Comparison of ENCODE assay signal across 8 mouse cellular contexts in the genomic region with DNA sequence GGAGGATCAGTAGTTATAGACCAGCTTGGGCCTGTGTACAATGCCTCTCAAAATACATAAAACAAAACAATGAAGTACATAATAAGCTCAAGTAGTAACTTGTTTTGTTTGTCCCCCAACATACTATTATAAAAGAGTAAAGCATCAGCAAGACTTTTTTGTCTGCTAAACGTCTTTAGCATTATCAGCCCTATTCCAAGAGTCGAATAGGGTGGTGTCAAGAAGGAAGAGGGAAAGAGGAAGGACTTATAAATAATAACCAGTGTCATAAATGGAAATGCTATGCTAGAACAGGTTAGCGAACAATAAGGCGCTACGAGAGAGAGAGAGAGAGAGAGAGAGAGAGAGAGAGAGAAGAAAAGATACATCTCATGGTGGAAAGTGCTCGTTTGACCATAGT. TPM values are rescaled to one million over a fixed set of nuclear protein-coding genes. Genes with fewer than 3 reads are reported as not detected.
DNase-seq lines count a peak whose midpoint lies in the region; ATAC-seq and TF ChIP-seq lines count a peak whose summit lies in the region.

No protein-coding gene starts in this region.

- no peak for DNase-seq in heart, postnatal 36 days
- no peak for DNase-seq in ES-E14 (ENCODE audit: low read depth, low spot score)
- DNase-seq in forebrain, postnatal 0 days: no peak
- no peak for DNase-seq in ovary, adult 18-20 months (ENCODE audit: low spot score)
- DNase-seq in right cerebral cortex, postnatal 14 days: no peak
- DNase-seq in gastrocnemius, postnatal 10 days: no peak

- ATAC-seq in heart, embryonic 14.5 days (ENCODE audit: insufficient number of reproducible peaks, insufficient read depth, low FRiP score, low read depth): no peak
- no peak for ATAC-seq in forebrain, postnatal 0 days

- no peaks in the 10 kb centered on the region for H3K27me3 ChIP-seq in heart, embryonic 14.5 days (ENCODE audit: control insufficient read depth, insufficient read depth, low read length)
- no peaks in the 10 kb centered on the region for H3K27me3 ChIP-seq in forebrain, postnatal 0 days (ENCODE audit: insufficient read depth, low read length)

- no peaks in the 10 kb centered on the region for H3K9me3 ChIP-seq in heart, embryonic 14.5 days (ENCODE audit: control insufficient read depth, low read length)
- H3K9me3 ChIP-seq in ES-E14 (ENCODE audit: control insufficient read depth, insufficient read depth, low read depth, low read length): no peaks in the 10 kb centered on the region
- H3K9me3 ChIP-seq in forebrain, postnatal 0 days (ENCODE audit: low read length): no peaks in the 10 kb centered on the region

- peaks cover 8 to 34% of the 10 kb centered on the region in 2 experiments for H3K4me1 ChIP-seq in heart, embryonic 14.5 days (ENCODE audit: control insufficient read depth in 2 of 2, insufficient read depth in 2 of 2, low read length in 2 of 2)
- peaks cover 3 to 5% of the 10 kb centered on the region in 2 experiments; a peak in 1 of 4 replicates for H3K4me1 ChIP-seq in ES-E14 (ENCODE audit: control insufficient read depth in 2 of 2, insufficient read depth in 2 of 2, low read length in 2 of 2, poor library complexity in 1 of 2)
- peaks cover 16% of the 10 kb centered on the region for H3K4me1 ChIP-seq in forebrain, postnatal 0 days (ENCODE audit: insufficient read depth)

- 3% methylated on average over 6 of the region's 6 CpGs for WGBS in heart, embryonic 14.5 days
- 4% methylated on average over 6 of the region's 6 CpGs for WGBS in forebrain, postnatal 0 days
- 3% methylated on average over 5 of the region's 6 CpGs for WGBS in macrophage (ENCODE audit: missing documents)

- H3K4me3 ChIP-seq in heart, embryonic 14.5 days (ENCODE audit: control insufficient read depth in 1 of 2, insufficient read depth in 1 of 2, low read depth in 1 of 2, low read length in 2 of 2): peak overlapping the region; percentile 86 to 88
- H3K4me3 ChIP-seq in ES-E14 (ENCODE audit: insufficient read depth in 1 of 2, low read depth in 1 of 2, low read length in 2 of 2, poor library complexity in 1 of 2, severe bottlenecking in 1 of 2) (peak overlapping the region; percentile 95 to 97), macrophage (ENCODE audit: inconsistent target) (peak overlapping the region; percentile 81)
- H3K4me3 ChIP-seq in forebrain, postnatal 0 days (ENCODE audit: low read depth, low read length): peak overlapping the region; percentile 93

- peaks cover 35% of the 10 kb centered on the region for H3K36me3 ChIP-seq in heart, embryonic 14.5 days (ENCODE audit: control insufficient read depth, insufficient read depth, low read length)
- peaks cover 28% of the 10 kb centered on the region for H3K36me3 ChIP-seq in ES-E14 (ENCODE audit: control insufficient read depth, insufficient read depth, low read length, poor library complexity, severe bottlenecking)
- H3K36me3 ChIP-seq in forebrain, postnatal 0 days (ENCODE audit: insufficient read depth): peaks cover 25% of the 10 kb centered on the region
- H3K36me3 ChIP-seq in macrophage (ENCODE audit: inconsistent target): peaks cover 29% of the 10 kb centered on the region

- in situ Hi-C loops in ES-E14 (cut with MboI; ENCODE audit: low sequenced_read_pairs in 2 of 2, unreplicated experiment in 2 of 2): no loop called here

- H3K4me2 ChIP-seq in heart, embryonic 14.5 days (ENCODE audit: low read length): peak overlapping the region; percentile 79
- peak overlapping the region; percentile 61 for H3K4me2 ChIP-seq in forebrain, postnatal 0 days (ENCODE audit: low read depth)

- TF ChIP-seq CTCF in forebrain, postnatal 0 days (IDR thresholded peaks at IDR 0.05; ENCODE audit: low read depth): no peak

- intact Hi-C loops in heart, postnatal 36 days (cut with DNase I): loop anchor here (1.0 kb wide), 2 partner anchors 17 to 340 kb away; no protein-coding TSS in a partner anchor

- peak overlapping the region; percentile 98 for H3K9ac ChIP-seq in heart, embryonic 14.5 days (ENCODE audit: low read length)
- peak overlapping the region; percentile 98 for H3K9ac ChIP-seq in ES-E14 (ENCODE audit: insufficient read depth, low read depth, low read length, poor library complexity, severe bottlenecking)
- peak overlapping the region; percentile 86 for H3K9ac ChIP-seq in forebrain, postnatal 0 days

- H3K79me2 ChIP-seq in macrophage (ENCODE audit: inconsistent target): peaks cover 58% of the 10 kb centered on the region

- peak overlapping the region; percentile 87 to 92 for H3K27ac ChIP-seq in heart, embryonic 14.5 days (replicated peaks in 1 of 2; ENCODE audit: control insufficient read depth in 1 of 2, insufficient read depth in 1 of 2, low read depth in 2 of 2, low read length in 2 of 2)
- H3K27ac ChIP-seq in ES-E14 (ENCODE audit: insufficient read depth, low read depth, low read length, poor library complexity, severe bottlenecking) (peak overlapping the region; percentile 92), macrophage (peak overlapping the region; percentile 95)
- H3K27ac ChIP-seq in forebrain, postnatal 0 days (ENCODE audit: low read depth, low read length): peak overlapping the region; percentile 91

TF ChIP-seq in ES-E14, 5 proteins besides CTCF, POLR2A, EP300 and RAD21:
- TF ChIP-seq CHD2 (IDR thresholded peaks at IDR 0.05; ENCODE audit: low read depth, low read length) (no peak), HCFC1 (IDR thresholded peaks at IDR 0.05; ENCODE audit: borderline replicate concordance, insufficient read depth, low read length) (no peak), MAFK (IDR thresholded peaks at IDR 0.05; ENCODE audit: insufficient read depth, low read depth, low read length) (no peak), ZC3H11A (IDR thresholded peaks at IDR 0.05; ENCODE audit: borderline replicate concordance, low read depth, low read length) (no peak), ZNF384 (IDR thresholded peaks at IDR 0.05; ENCODE audit: low read depth, low read length) (no peak)
TF ChIP-seq in ES-E14: peak in this region for 0.

RNA-seq across cellular contexts. Expression of a gene that starts 0.8 kb away (rescaled TPM):
- 545 and 663 TPM in 2 replicates for polyA plus RNA-seq in heart, embryonic 14.5 days (2014; fragmentation: Nextera tagmentation; extraction: Ambion mirVana)
- total RNA-seq in heart, postnatal 36 days (2021): 100 to 1,000 TPM; 565 to 705 TPM
- total RNA-seq in ES-E14 (2012; rRNA removed): 1,484 and 1,772 TPM in 2 replicates
- total RNA-seq in forebrain, postnatal 0 days (2014; rRNA removed): 243 and 295 TPM in 2 replicates
- polyA plus RNA-seq in forebrain, postnatal 0 days (2015; fragmentation: Nextera tagmentation; extraction: Ambion mirVana): 292 and 294 TPM in 2 replicates
- total RNA-seq in macrophage (2018; cell fraction: chromatin; rRNA removed): 100 to 1,000 TPM; 145 to 507 (median 206) TPM
- total RNA-seq in macrophage (2018; cell fraction: cytosol; rRNA removed): 1,000 to 10,000 TPM in 1 of 26 experiments, 100 to 1,000 TPM in 25; 539 to 1,020 (median 712) TPM
- 1,000 to 10,000 TPM in 11 of 26 experiments, 100 to 1,000 TPM in 15; 336 to 1,447 (median 962) TPM for total RNA-seq in macrophage (2018; cell fraction: nucleus; rRNA removed)
- 730 to 822 TPM (median 759 TPM) in 3 replicates for polyA plus RNA-seq in macrophage (2018)
- total RNA-seq in gastrocnemius, postnatal 10 days (2021): 100 to 1,000 TPM; 187 to 207 TPM

RNA-seq across cellular contexts. Expression of a gene that starts 15.9 kb away (rescaled TPM):
- polyA plus RNA-seq in heart, embryonic 14.5 days (2014; fragmentation: Nextera tagmentation; extraction: Ambion mirVana): 66.2 and 69.5 TPM in 2 replicates
- total RNA-seq in heart, postnatal 36 days (2021): 10 to 100 TPM; 37.5 to 41.5 TPM
- 41.1 and 47.0 TPM in 2 replicates for total RNA-seq in ES-E14 (2012; rRNA removed)
- total RNA-seq in forebrain, postnatal 0 days (2014; rRNA removed): 106 and 108 TPM in 2 replicates
- polyA plus RNA-seq in forebrain, postnatal 0 days (2015; fragmentation: Nextera tagmentation; extraction: Ambion mirVana): 59.4 and 94.1 TPM in 2 replicates
- total RNA-seq in macrophage (2018; cell fraction: chromatin; rRNA removed): 100 to 1,000 TPM; 348 to 736 (median 497) TPM
- 100 to 1,000 TPM in 7 of 26 experiments, 10 to 100 TPM in 19; 48.5 to 127 (median 83.7) TPM for total RNA-seq in macrophage (2018; cell fraction: cytosol; rRNA removed)
- 100 to 1,000 TPM; 177 to 358 (median 238) TPM for total RNA-seq in macrophage (2018; cell fraction: nucleus; rRNA removed)
- 64.6 to 87.4 TPM (median 66.7 TPM) in 3 replicates for polyA plus RNA-seq in macrophage (2018)
- 10 to 100 TPM; 37.7 to 46.4 TPM for total RNA-seq in gastrocnemius, postnatal 10 days (2021)

RNA-seq across cellular contexts. Expression of a gene that starts 28.8 kb away (rescaled TPM):
- polyA plus RNA-seq in heart, embryonic 14.5 days (2014; fragmentation: Nextera tagmentation; extraction: Ambion mirVana): 25.5 and 26.7 TPM in 2 replicates
- 10 to 100 TPM; 12.2 to 14.2 TPM for total RNA-seq in heart, postnatal 36 days (2021)
- total RNA-seq in ES-E14 (2012; rRNA removed): 32.7 and 34.7 TPM in 2 replicates
- total RNA-seq in forebrain, postnatal 0 days (2014; rRNA removed): 15.6 and 19.4 TPM in 2 replicates
- polyA plus RNA-seq in forebrain, postnatal 0 days (2015; fragmentation: Nextera tagmentation; extraction: Ambion mirVana): 26.1 and 27.3 TPM in 2 replicates
- 10 to 100 TPM in 10 of 26 experiments, 1 to 10 TPM in 15, under 1 TPM in 1; 0.86 to 15.8 (median 8.1) TPM for total RNA-seq in macrophage (2018; cell fraction: chromatin; rRNA removed)
- total RNA-seq in macrophage (2018; cell fraction: cytosol; rRNA removed): 10 to 100 TPM in 14 of 26 experiments, 1 to 10 TPM in 12; 4.8 to 15.9 (median 10.4) TPM
- total RNA-seq in macrophage (2018; cell fraction: nucleus; rRNA removed): 10 to 100 TPM in 3 of 26 experiments, 1 to 10 TPM in 23; 1.2 to 13.3 (median 5.7) TPM
- 8.1 to 15.9 TPM (median 9.0 TPM) in 3 replicates for polyA plus RNA-seq in macrophage (2018)
- 1 to 10 TPM; 8.8 to 10.0 TPM for total RNA-seq in gastrocnemius, postnatal 10 days (2021)

RNA-seq across cellular contexts. Expression of a gene that starts 55.2 kb away (rescaled TPM):
- 51.0 and 65.8 TPM in 2 replicates for polyA plus RNA-seq in heart, embryonic 14.5 days (2014; fragmentation: Nextera tagmentation; extraction: Ambion mirVana)
- total RNA-seq in heart, postnatal 36 days (2021): 10 to 100 TPM; 50.4 to 55.3 TPM
- 50.9 and 57.2 TPM in 2 replicates for total RNA-seq in ES-E14 (2012; rRNA removed)
- total RNA-seq in forebrain, postnatal 0 days (2014; rRNA removed): 130 and 140 TPM in 2 replicates
- 111 and 120 TPM in 2 replicates for polyA plus RNA-seq in forebrain, postnatal 0 days (2015; fragmentation: Nextera tagmentation; extraction: Ambion mirVana)
- total RNA-seq in macrophage (2018; cell fraction: chromatin; rRNA removed): 100 to 1,000 TPM in 18 of 26 experiments, 10 to 100 TPM in 8; 69.7 to 144 (median 110) TPM
- total RNA-seq in macrophage (2018; cell fraction: cytosol; rRNA removed): 10 to 100 TPM; 42.0 to 57.8 (median 49.1) TPM
- 100 to 1,000 TPM in 5 of 26 experiments, 10 to 100 TPM in 21; 51.5 to 121 (median 74.2) TPM for total RNA-seq in macrophage (2018; cell fraction: nucleus; rRNA removed)
- 50.4 to 70.6 TPM (median 53.7 TPM) in 3 replicates for polyA plus RNA-seq in macrophage (2018)
- total RNA-seq in gastrocnemius, postnatal 10 days (2021): 10 to 100 TPM; 46.6 to 48.1 TPM
